Mouse (Mus musculus) MEL (cell line): ENCODE measurements around the gene Nckipsd. TPM values are rescaled to one million over a fixed set of nuclear protein-coding genes. Genes with fewer than 3 reads are reported as not detected.

Experiments
- DNase-seq: peaks from one replicate; pipeline ENCODE4 v3.0.0; 2011; ENCODE audit warnings: low read depth, low spot score
- H3K27ac ChIP-seq: 2 replicates; pipeline ENCODE4 v1.5.1; 2012; ENCODE audit warnings: low read depth, mild to moderate bottlenecking, control low read depth, low read length, moderate library complexity; ENCODE audit not compliant: control insufficient read depth
- H3K27me3 ChIP-seq, 2 experiments: fragments of 150-350 bp in 1 of 2; sonication (generic) in 1 of 2; 2 replicates each; pipeline ENCODE4 v1.6.1; 2012; ENCODE audit warnings: low read length in 2 of 2, mild to moderate bottlenecking in 2 of 2, improper control_type of control experiment in 1 of 2, moderate library complexity in 1 of 2; ENCODE audit not compliant: insufficient read depth in 2 of 2, control insufficient read depth in 1 of 2
- H3K36me3 ChIP-seq, 2 experiments: 2 replicates each; pipeline ENCODE4 v1.6.1; 2012 to 2014; ENCODE audit warnings: low read length in 2 of 2, improper control_type of control experiment in 1 of 2, inconsistent platforms in 1 of 2, mild to moderate bottlenecking in 1 of 2; ENCODE audit not compliant: insufficient read depth in 2 of 2, control insufficient read depth in 1 of 2
- H3K4me1 ChIP-seq, 2 experiments: fragments of 150-350 bp in 1 of 2; sonication (generic) in 1 of 2; 2 replicates each; pipeline ENCODE4 v1.6.1; 2012; ENCODE audit warnings: low read length in 2 of 2, improper control_type of control experiment in 1 of 2, mild to moderate bottlenecking in 1 of 2; ENCODE audit not compliant: insufficient read depth in 2 of 2, control insufficient read depth in 1 of 2
- H3K4me3 ChIP-seq, 2 experiments: fragments of 150-350 bp in 1 of 2; sonication (generic) in 1 of 2; 2 replicates each; pipeline ENCODE4 v1.5.1; 2012; ENCODE audit warnings: low read depth in 2 of 2, low read length in 2 of 2, mild to moderate bottlenecking in 2 of 2, moderate library complexity in 2 of 2, control low read depth in 1 of 2, improper control_type of control experiment in 1 of 2; ENCODE audit not compliant: control insufficient read depth in 1 of 2, insufficient read depth in 1 of 2
- H3K79me2 ChIP-seq: 2 replicates; pipeline ENCODE4 v1.6.1; 2012; ENCODE audit warnings: mild to moderate bottlenecking, low read length, moderate library complexity; ENCODE audit not compliant: control insufficient read depth, poor library complexity, insufficient read depth
- H3K9ac ChIP-seq: 2 replicates; pipeline ENCODE4 v1.6.1; 2012; ENCODE audit warnings: low read depth, mild to moderate bottlenecking, control low read depth, low read length, moderate library complexity; ENCODE audit not compliant: control insufficient read depth, poor library complexity, severe bottlenecking
- H3K9me3 ChIP-seq: fragments of 150-350 bp; sonication (generic); replicated peaks from 2 replicates; pipeline ENCODE4 v1.6.1; 2012; ENCODE audit warnings: mild to moderate bottlenecking, low read length, improper control_type of control experiment, moderate library complexity; ENCODE audit not compliant: insufficient read depth
- BHLHE40 ChIP-seq: IDR thresholded peaks from 2 replicates; pipeline ENCODE4 v1.6.1; 2012; ENCODE audit warnings: low read depth, mild to moderate bottlenecking, inconsistent platforms, low read length, improper control_type of control experiment, borderline replicate concordance
- CHD1 ChIP-seq: IDR thresholded peaks from 2 replicates; pipeline ENCODE4 v1.6.1; 2012; ENCODE audit warnings: low read depth, mild to moderate bottlenecking, inconsistent platforms, low read length, improper control_type of control experiment
- CHD2 ChIP-seq: IDR thresholded peaks from 2 replicates; pipeline ENCODE4 v1.6.1; 2011; ENCODE audit warnings: low read length, improper control_type of control experiment
- CTCF ChIP-seq, 3 experiments: IDR thresholded peaks in 2 of 3; conservative IDR thresholded peaks in 1 of 3; 2 replicates each; pipeline ENCODE4 v1.5.1; 2011 to 2012; ENCODE audit warnings: low read length in 3 of 3, low read depth in 2 of 3, mild to moderate bottlenecking in 2 of 3, improper control_type of control experiment in 1 of 3, inconsistent platforms in 1 of 3, mixed read lengths in 1 of 3, moderate library complexity in 1 of 3; ENCODE audit not compliant: control insufficient read depth in 1 of 3, insufficient read depth in 1 of 3, poor library complexity in 1 of 3, severe bottlenecking in 1 of 3
- E2F4 ChIP-seq: IDR thresholded peaks from 2 replicates; pipeline ENCODE4 v1.6.1; 2011; ENCODE audit warnings: low read depth, low read length, improper control_type of control experiment, borderline replicate concordance
- ELF1 ChIP-seq: IDR thresholded peaks from 2 replicates; pipeline ENCODE4 v1.6.1; 2014; ENCODE audit warnings: low read depth, mild to moderate bottlenecking, inconsistent platforms, low read length, improper control_type of control experiment, moderate library complexity
- EP300 ChIP-seq, 2 experiments: IDR thresholded peaks; 2 replicates each; pipeline ENCODE4 v1.6.1; 2011; ENCODE audit warnings: improper control_type of control experiment in 2 of 2, low read length in 2 of 2, low read depth in 1 of 2, mild to moderate bottlenecking in 1 of 2
- ETS1 ChIP-seq: IDR thresholded peaks from 2 replicates; pipeline ENCODE4 v1.6.1; 2012; ENCODE audit warnings: low read depth, mild to moderate bottlenecking, inconsistent platforms, low read length, improper control_type of control experiment, moderate library complexity
- GABPA ChIP-seq: IDR thresholded peaks from 2 replicates; pipeline ENCODE4 v1.6.1; 2012; ENCODE audit warnings: low read depth, mild to moderate bottlenecking, inconsistent platforms, low read length, improper control_type of control experiment, moderate library complexity
- GATA1 ChIP-seq: IDR thresholded peaks from 2 replicates; pipeline ENCODE4 v1.6.1; 2011; ENCODE audit warnings: low read depth, low read length, improper control_type of control experiment
- HCFC1 ChIP-seq: IDR thresholded peaks from 2 replicates; pipeline ENCODE4 v1.6.1; 2012; ENCODE audit warnings: low read depth, mild to moderate bottlenecking, inconsistent platforms, low read length, improper control_type of control experiment, moderate library complexity
- JUND ChIP-seq: IDR thresholded peaks from 2 replicates; pipeline ENCODE4 v1.6.1; 2011; ENCODE audit warnings: low read depth, mild to moderate bottlenecking, improper control_type of control experiment, low read length
- KAT2A ChIP-seq: conservative IDR thresholded peaks from 2 replicates; pipeline ENCODE4 v1.6.1; 2012; ENCODE audit warnings: low read depth, low read length, improper control_type of control experiment, inconsistent platforms
- MAFK ChIP-seq: IDR thresholded peaks from 2 replicates; pipeline ENCODE4 v1.6.1; 2011; ENCODE audit warnings: low read depth, mild to moderate bottlenecking, low read length, improper control_type of control experiment, borderline replicate concordance
- MAX ChIP-seq: IDR thresholded peaks from 2 replicates; pipeline ENCODE4 v1.6.1; 2011; ENCODE audit warnings: low read length, improper control_type of control experiment
- MAZ ChIP-seq: IDR thresholded peaks from 2 replicates; pipeline ENCODE4 v1.6.1; 2012; ENCODE audit warnings: low read depth, mild to moderate bottlenecking, inconsistent platforms, low read length, improper control_type of control experiment
- MEF2A ChIP-seq: IDR thresholded peaks from 2 replicates; pipeline ENCODE4 v1.6.1; 2014; ENCODE audit warnings: low read depth, mild to moderate bottlenecking, inconsistent platforms, low read length, improper control_type of control experiment; ENCODE audit not compliant: poor library complexity, insufficient replicate concordance, severe bottlenecking; ENCODE audit errors: extremely low read depth
- MXI1 ChIP-seq: IDR thresholded peaks from 2 replicates; pipeline ENCODE4 v1.6.1; 2011; ENCODE audit warnings: mild to moderate bottlenecking, low read depth, low read length, improper control_type of control experiment
- MYB ChIP-seq: IDR thresholded peaks from 2 replicates; pipeline ENCODE4 v1.6.1; 2011; ENCODE audit warnings: mild to moderate bottlenecking, low read depth, low read length, improper control_type of control experiment
- MYC ChIP-seq: IDR thresholded peaks from 2 replicates; pipeline ENCODE4 v1.6.1; 2011; ENCODE audit warnings: low read depth, mild to moderate bottlenecking, low read length, improper control_type of control experiment, moderate library complexity
- NELFE ChIP-seq: IDR thresholded peaks from 2 replicates; pipeline ENCODE4 v1.6.1; 2011; ENCODE audit warnings: low read depth, low read length, improper control_type of control experiment
- NRF1 ChIP-seq: IDR thresholded peaks from 2 replicates; pipeline ENCODE4 v1.6.1; 2014; ENCODE audit warnings: low read depth, mild to moderate bottlenecking, inconsistent platforms, low read length, improper control_type of control experiment, moderate library complexity; ENCODE audit not compliant: poor library complexity, insufficient read depth, severe bottlenecking
- POLR2A ChIP-seq, 2 experiments: IDR thresholded peaks; 2 replicates each; pipeline ENCODE4 v1.6.1; 2011 to 2012; ENCODE audit warnings: low read length in 2 of 2, mild to moderate bottlenecking in 2 of 2, control low read depth in 1 of 2, improper control_type of control experiment in 1 of 2, low read depth in 1 of 2, moderate library complexity in 1 of 2; ENCODE audit not compliant: control insufficient read depth in 1 of 2, insufficient read depth in 1 of 2, poor library complexity in 1 of 2
- POLR2AphosphoS2 ChIP-seq: IDR thresholded peaks from 2 replicates; pipeline ENCODE4 v1.6.1; 2011; ENCODE audit warnings: low read length, improper control_type of control experiment
- RAD21 ChIP-seq: IDR thresholded peaks from 2 replicates; pipeline ENCODE4 v1.6.1; 2011; ENCODE audit warnings: mild to moderate bottlenecking, low read depth, low read length, improper control_type of control experiment
- RCOR1 ChIP-seq: IDR thresholded peaks from 2 replicates; pipeline ENCODE4 v1.6.1; 2012; ENCODE audit warnings: low read depth, mild to moderate bottlenecking, inconsistent platforms, low read length, improper control_type of control experiment
- SIN3A ChIP-seq: IDR thresholded peaks from 2 replicates; pipeline ENCODE4 v1.6.1; 2012; ENCODE audit warnings: low read length, improper control_type of control experiment, inconsistent platforms
- SMC3 ChIP-seq: IDR thresholded peaks from 2 replicates; pipeline ENCODE4 v1.6.1; 2011; ENCODE audit warnings: low read depth, low read length, improper control_type of control experiment
- TAL1 ChIP-seq: IDR thresholded peaks from 2 replicates; pipeline ENCODE4 v1.6.1; 2012; ENCODE audit warnings: mild to moderate bottlenecking, inconsistent platforms, low read length, moderate library complexity, mixed read lengths
- TCF12 ChIP-seq: IDR thresholded peaks from 2 replicates; pipeline ENCODE4 v1.6.1; 2014; ENCODE audit warnings: low read depth, mild to moderate bottlenecking, inconsistent platforms, low read length, improper control_type of control experiment, moderate library complexity
- UBTF ChIP-seq: IDR thresholded peaks from 2 replicates; pipeline ENCODE4 v1.6.1; 2012; ENCODE audit warnings: low read depth, mild to moderate bottlenecking, inconsistent platforms, low read length, improper control_type of control experiment, moderate library complexity, borderline replicate concordance; ENCODE audit not compliant: insufficient read depth
- USF1 ChIP-seq: IDR thresholded peaks from 2 replicates; pipeline ENCODE4 v1.6.1; 2014; ENCODE audit warnings: low read depth, mild to moderate bottlenecking, inconsistent platforms, low read length, improper control_type of control experiment, moderate library complexity
- USF2 ChIP-seq, 2 experiments: IDR thresholded peaks; 2 replicates each; pipeline ENCODE4 v1.6.1; 2011 to 2012; ENCODE audit warnings: improper control_type of control experiment in 2 of 2, low read length in 2 of 2, borderline replicate concordance in 1 of 2, inconsistent platforms in 1 of 2, low read depth in 1 of 2, mild to moderate bottlenecking in 1 of 2; ENCODE audit not compliant: insufficient read depth in 1 of 2
- ZC3H11A ChIP-seq: IDR thresholded peaks from 2 replicates; pipeline ENCODE4 v1.6.1; 2012; ENCODE audit warnings: low read depth, mild to moderate bottlenecking, inconsistent platforms, low read length, improper control_type of control experiment
- ZKSCAN1 ChIP-seq: IDR thresholded peaks from 2 replicates; pipeline ENCODE4 v1.6.1; 2012; ENCODE audit warnings: low read depth, mild to moderate bottlenecking, inconsistent platforms, low read length, improper control_type of control experiment, moderate library complexity
- ZNF384 ChIP-seq: IDR thresholded peaks from 2 replicates; pipeline ENCODE4 v1.6.1; 2012; ENCODE audit warnings: low read depth, mild to moderate bottlenecking, inconsistent platforms, low read length, improper control_type of control experiment
- polyA plus RNA-seq, 2 experiments: library from polyadenylated mRNA; stranded (reverse) in 1 of 2; unstranded in 1 of 2; fragments of >175 nt in 1 of 2; fragments of >200 nt in 1 of 2; gene quantifications; 2 replicates each; pipeline versions ENCODE4 v1.2.1 to v1.2.4; 2012; ENCODE audit warnings: low replicate concordance in 2 of 2, low read depth in 1 of 2; ENCODE audit not compliant: insufficient read length in 2 of 2, insufficient read depth in 1 of 2, missing spikeins in 1 of 2
- total RNA-seq: library from RNA; depleted of rRNA; stranded (reverse); fragments of 300-350 nt; gene quantifications from 2 replicates; pipeline ENCODE4 v1.2.3, GENCODE M21; 2012

The Nckipsd gene
- total and polyA plus RNA-seq, 3 experiments: 6.6 to 10.3 TPM; not detected in 1

GRCm38 (mm10) chr9:108853635-108854240 is 45.6 kb downstream of the Nckipsd start:
- peak overlapping the region; percentile 33 for H3K27ac ChIP-seq
- no peaks in the 10 kb centered on the region for H3K27me3 ChIP-seq
- H3K36me3 ChIP-seq: peaks cover 0 to 6% of the 10 kb centered on the region in 2 experiments; a peak in 2 of 4 replicates
- DNase-seq: peak; percentile 98
- H3K9ac ChIP-seq: peak overlapping the region; percentile 66
- no peaks in the 10 kb centered on the region; the same call in 1 of the 2 replicates for H3K79me2 ChIP-seq
- H3K9me3 ChIP-seq: no peaks in the 10 kb centered on the region
- H3K4me3 ChIP-seq: peak overlapping the region; percentile 66 to 89
- peaks cover 0 to 8% of the 10 kb centered on the region in 2 experiments; a peak in 3 of 4 replicates for H3K4me1 ChIP-seq
- no peak for TF ChIP-seq CHD1
- TF ChIP-seq UBTF: no peak
- TF ChIP-seq USF1: no peak
- peak; percentile 82 for TF ChIP-seq MXI1
- TF ChIP-seq BHLHE40: no peak
- TF ChIP-seq MEF2A: no peak
- TF ChIP-seq TAL1: no peak
- TF ChIP-seq MAFK: no peak
- no peak; the same call in 1 of the 2 replicates for TF ChIP-seq E2F4
- TF ChIP-seq HCFC1: peak; percentile 76
- peak in 1 of 2 experiments; percentile 56; a peak in 1 of 4 replicates for TF ChIP-seq POLR2A (IDR thresholded peaks at IDR 0.05; ENCODE audit: control insufficient read depth in 1 of 2, insufficient read depth in 1 of 2, low read depth in 1 of 2, low read length in 2 of 2, poor library complexity in 1 of 2)
- no peak for TF ChIP-seq CHD2
- no peak for TF ChIP-seq KAT2A
- no peak for TF ChIP-seq SMC3
- peak; percentile 24; the same call in 1 of the 2 replicates for TF ChIP-seq ETS1
- no peak for TF ChIP-seq MYB
- no peak for TF ChIP-seq RCOR1
- TF ChIP-seq MAZ: peak; percentile 80; the same call in 1 of the 2 replicates
- no peak for TF ChIP-seq GABPA
- no peak for TF ChIP-seq USF2 (IDR thresholded peaks at IDR 0.05; ENCODE audit: borderline replicate concordance in 1 of 2, insufficient read depth in 1 of 2, low read depth in 1 of 2, low read length in 2 of 2)
- TF ChIP-seq ELF1: peak; percentile 62
- TF ChIP-seq EP300 (IDR thresholded peaks at IDR 0.05; ENCODE audit: low read depth in 1 of 2, low read length in 2 of 2): no peak
- TF ChIP-seq ZNF384: no peak
- TF ChIP-seq GATA1: no peak
- TF ChIP-seq ZKSCAN1: no peak
- TF ChIP-seq JUND: no peak
- peak; percentile 94 for TF ChIP-seq SIN3A
- peak; percentile 64; the same call in 1 of the 2 replicates for TF ChIP-seq MYC
- TF ChIP-seq CTCF (IDR thresholded peaks at IDR 0.05 in 2 of 3, conservative IDR thresholded peaks at IDR 0.05 in 1 of 3; ENCODE audit: control insufficient read depth in 1 of 3, insufficient read depth in 1 of 3, low read depth in 2 of 3, low read length in 3 of 3, poor library complexity in 1 of 3, severe bottlenecking in 1 of 3): peak; percentile 47 to 78 (median 73)
- no peak; the same call in 1 of the 2 replicates for TF ChIP-seq NELFE
- TF ChIP-seq NRF1: no peak
- TF ChIP-seq RAD21: peak; percentile 25
- TF ChIP-seq TCF12: no peak; the same call in 1 of the 2 replicates
- no peak for TF ChIP-seq ZC3H11A
- TF ChIP-seq POLR2AphosphoS2: no peak
- no peak for TF ChIP-seq MAX
